Mouse (Mus musculus) layer of hippocampus, adult 9-10 months (tissue): ENCODE results near the gene Gnai2.

Source experiments
- DNase-seq: peaks from one replicate; pipeline ENCODE4 v3.0.0; 2022; ENCODE audit warnings: low spot score

Gnai2 gene

DNA sequence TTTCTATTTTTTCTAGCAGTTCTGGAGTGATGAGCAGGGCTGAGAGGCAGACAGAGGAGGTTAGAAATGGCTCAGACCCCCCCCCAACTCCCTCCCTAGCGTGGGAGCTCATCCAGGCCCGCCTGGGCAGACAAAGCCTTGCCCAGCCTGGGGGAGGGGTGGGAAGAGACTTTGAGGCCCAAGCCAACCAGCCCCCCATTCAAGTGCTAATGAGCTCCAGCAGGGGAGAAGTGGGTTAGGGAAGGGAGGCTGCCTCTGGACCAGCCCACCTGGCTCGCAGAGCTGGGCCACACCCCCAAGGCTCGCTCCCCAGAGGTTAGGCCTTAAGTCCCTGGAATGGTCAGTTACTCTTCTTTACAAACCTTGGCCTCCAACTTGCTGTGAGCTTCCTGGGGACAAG is 4.6 kb downstream of the Gnai2 start:
- no peak for DNase-seq

- no peak for DNase-seq
Observed at GRCm38 (mm10) chr9:107629901-107630425, 5.2 kb downstream of the Gnai2 start.

DNA sequence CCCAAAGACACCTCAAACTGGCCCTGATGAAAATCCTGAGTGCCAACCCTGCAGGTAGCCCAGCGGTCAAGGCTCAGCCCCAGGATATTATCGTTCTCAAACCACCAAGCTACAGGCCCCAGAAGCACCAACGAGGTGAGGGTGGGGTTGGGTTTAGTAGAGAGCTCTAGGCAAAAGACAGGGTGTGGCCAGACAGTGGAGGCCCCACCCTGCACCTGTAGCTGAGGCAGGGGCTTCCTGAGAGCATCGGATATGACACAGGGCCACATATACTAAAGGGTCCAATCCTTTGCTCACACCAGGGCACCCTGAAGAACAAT is 5.8 kb downstream of the Gnai2 start:
- DNase-seq, result no peak

- DNase-seq, result no peak
Observed at GRCm38 (mm10) chr9:107628721-107629410, 6.3 kb downstream of the Gnai2 start.

DNA sequence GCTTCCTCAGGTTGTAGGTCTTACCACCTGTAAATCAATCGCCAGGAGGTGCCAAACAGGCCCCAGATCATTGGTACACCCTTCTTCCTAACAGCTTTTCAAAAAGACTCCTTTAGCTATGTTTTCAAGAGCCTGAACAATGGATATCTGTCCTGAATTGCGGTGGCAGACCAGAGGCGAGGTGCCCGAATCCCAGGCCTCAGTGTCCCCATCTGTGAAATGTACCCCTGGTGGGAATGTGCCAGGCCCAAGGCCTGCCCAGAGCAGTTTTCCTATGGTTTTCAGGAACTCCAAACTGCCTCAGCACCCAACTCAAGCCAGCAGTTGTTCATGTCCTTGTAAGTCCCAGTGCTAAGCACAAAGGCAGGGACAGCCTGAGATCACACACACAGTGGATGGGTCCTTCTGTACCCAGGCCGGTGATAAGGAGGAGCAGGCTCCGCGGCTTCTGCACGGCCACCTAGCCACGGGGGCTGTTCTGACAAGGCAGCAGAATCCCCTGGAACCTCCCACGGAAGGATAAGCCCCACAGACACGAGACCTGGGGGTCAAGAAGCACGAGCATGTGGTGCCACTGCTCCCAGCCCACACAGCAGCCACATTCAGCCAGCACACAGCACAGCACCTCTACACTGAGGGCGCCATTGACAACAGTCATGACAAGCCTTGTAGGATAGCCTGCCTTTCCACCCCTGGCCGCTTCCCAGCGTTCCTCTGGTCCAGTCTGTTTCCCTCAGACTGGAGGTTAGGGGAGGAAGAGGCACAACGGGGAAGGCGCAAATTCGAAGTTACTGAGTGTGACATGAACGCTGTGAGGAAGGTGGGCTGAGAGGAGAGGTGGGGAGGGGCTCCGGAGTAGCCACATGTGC is 7.5 kb downstream of the Gnai2 start:
- no peak for DNase-seq

GRCm38 (mm10) chr9:107626844-107627277 is 8.3 kb downstream of the Gnai2 start:
- no peak for DNase-seq

- no peak for DNase-seq
Observed at GRCm38 (mm10) chr9:107626158-107626843, 8.9 kb downstream of the Gnai2 start.

- no peak for DNase-seq
Observed at GRCm38 (mm10) chr9:107625351-107626128, 9.6 kb downstream of the Gnai2 start.

DNA sequence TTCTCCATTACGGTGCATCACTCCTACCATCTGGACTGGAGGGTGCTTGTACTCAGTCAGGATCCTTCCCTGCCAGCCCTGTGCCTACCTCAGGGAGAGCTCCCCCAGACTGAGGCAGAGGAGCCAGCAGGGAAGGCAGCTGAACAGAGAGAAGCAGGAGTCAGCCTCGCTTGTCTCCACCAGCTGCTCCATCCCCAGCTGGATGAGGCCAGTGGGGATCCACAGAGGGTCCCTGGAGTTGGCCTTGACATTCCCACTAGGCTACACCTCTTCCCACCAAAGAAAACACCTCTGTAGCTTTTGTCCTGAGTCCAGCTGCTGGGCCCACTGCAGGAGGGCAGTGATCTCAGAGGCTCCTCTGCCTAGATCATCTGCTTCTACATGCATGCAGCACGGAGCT is 10.2 kb downstream of the Gnai2 start:
- no peak for DNase-seq

- no peak for DNase-seq
Observed at GRCm38 (mm10) chr9:107624539-107624938, 10.6 kb downstream of the Gnai2 start.

GRCm38 (mm10) chr9:107620954-107621353 is 14.2 kb downstream of the Gnai2 start:
- DNase-seq, result no peak

GRCm38 (mm10) chr9:107619546-107619879 is 15.7 kb downstream of the Gnai2 start:
- no peak for DNase-seq

GRCm38 (mm10) chr9:107618778-107619545 is 16.2 kb downstream of the Gnai2 start:
- no peak for DNase-seq

GRCm38 (mm10) chr9:107618098-107618497 is 17.1 kb downstream of the Gnai2 start:
- no peak for DNase-seq

DNA sequence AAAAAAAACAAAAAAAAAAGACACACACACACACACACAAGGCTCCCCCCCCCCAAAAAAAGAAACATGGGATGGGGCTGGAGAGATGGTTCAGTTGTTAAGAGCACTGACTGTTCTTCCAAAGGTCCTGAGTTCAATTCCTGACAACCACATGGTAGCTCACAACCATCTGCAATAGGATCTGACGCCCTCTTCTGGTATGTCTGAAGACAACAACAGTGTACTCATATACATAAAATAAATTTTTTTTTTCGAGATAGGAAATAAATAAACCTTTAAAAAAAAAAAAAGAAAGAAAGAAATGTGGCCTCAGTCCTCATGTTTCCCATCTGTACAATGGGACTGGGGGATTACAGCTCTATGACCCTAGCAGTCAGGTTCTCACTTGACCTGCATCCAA is 17.7 kb downstream of the Gnai2 start:
- DNase-seq, result no peak

GRCm38 (mm10) chr9:107615035-107615434 is 20.1 kb downstream of the Gnai2 start:
- no peak for DNase-seq

GRCm38 (mm10) chr9:107612945-107613569 is 22.1 kb downstream of the Gnai2 start:
- DNase-seq, result no peak

- DNase-seq, result peak; percentile 90
Observed at GRCm38 (mm10) chr9:107612191-107612944, 22.8 kb downstream of the Gnai2 start.

DNA sequence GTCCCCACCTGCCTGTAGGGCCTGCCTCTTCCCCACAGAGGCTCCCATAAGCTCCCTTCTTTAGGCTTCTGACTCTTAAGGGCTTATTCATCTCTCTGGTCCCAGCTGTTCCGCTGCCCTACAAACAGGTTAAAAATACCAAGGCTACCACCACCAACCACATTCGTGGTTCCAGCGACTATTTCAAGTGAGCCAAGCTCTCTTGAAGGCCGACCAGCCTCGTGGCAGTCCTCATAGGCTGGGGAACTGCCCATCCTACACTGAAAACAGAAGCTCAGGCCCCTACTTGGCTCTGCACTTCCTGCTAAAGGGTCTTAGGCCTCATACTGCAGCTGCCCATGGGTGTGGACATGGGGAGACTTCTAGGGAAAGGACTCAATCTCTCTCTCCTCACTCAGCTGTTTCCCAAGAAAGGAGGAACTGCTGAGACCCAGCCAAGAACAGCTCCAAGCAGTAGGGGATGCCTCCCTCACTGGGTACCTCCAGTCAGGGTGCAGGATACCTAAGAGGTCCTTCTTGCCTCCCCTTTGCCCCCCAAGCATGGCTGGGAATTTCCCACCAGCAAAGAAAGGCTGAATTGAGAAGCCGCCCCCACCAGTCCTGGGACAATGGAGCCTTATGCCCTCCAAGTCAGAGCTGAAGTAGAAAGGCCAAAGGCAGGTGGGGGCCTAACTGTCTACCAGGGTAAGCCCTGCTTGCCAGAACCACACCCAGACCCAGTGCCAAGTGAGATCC is 23.5 kb downstream of the Gnai2 start:
- DNase-seq, result no peak
